Mouse (Mus musculus): Measurements from ENCODE around the gene Acsl6. TPM values are rescaled to one million over a fixed set of nuclear protein-coding genes. Genes with fewer than 3 reads are reported as not detected.
"Not testable (repeated sequence)": the region's sequence is repeated elsewhere in the genome, so short reads cannot be mapped to it uniquely, and the experiment has no call there.

Gene Acsl6
- polyA plus RNA-seq, 1 experiment from 2014 or later: 0.75 TPM

GRCm38 (mm10) chr11:54296734-54297133, 6.9 kb upstream of the Acsl6 start:
- ATAC-seq (replicated peaks; ENCODE audit: low FRiP score, low read depth): no peak

GRCm38 (mm10) chr11:54297471-54297870, 6.1 kb upstream of the Acsl6 start:
- not testable (repeated sequence) for H3K27me3 ChIP-seq (ENCODE audit: insufficient read depth, low read length); H3K4me1 ChIP-seq (replicated peaks; ENCODE audit: insufficient read depth, low read length); H3K36me3 ChIP-seq (ENCODE audit: insufficient read depth, low read length); H3K9ac ChIP-seq (ENCODE audit: low read depth, low read length); DNase-seq (ENCODE audit: low spot score); H3K27ac ChIP-seq; H3K4me3 ChIP-seq (replicated peaks; ENCODE audit: low read depth, low read length); H3K9me3 ChIP-seq (replicated peaks; ENCODE audit: low read length); ATAC-seq (replicated peaks; ENCODE audit: low FRiP score, low read depth); H3K4me2 ChIP-seq (ENCODE audit: low read length)
- 90% methylated on average over 2 of the region's 2 CpGs for WGBS

More at GRCm38 (mm10) chr11:54296734-54297133, 6.9 kb upstream of the Acsl6 start:
- no peak for DNase-seq (ENCODE audit: low spot score)
- Histone ChIP-seq H3K4me3 (replicated peaks; ENCODE audit: low read depth, low read length) (no peak overlapping the region), H3K4me2 (ENCODE audit: low read length) (no peak overlapping the region), H3K36me3 (ENCODE audit: insufficient read depth, low read length) (no peaks in the 10 kb centered on the region), H3K27ac (no peak overlapping the region), H3K4me1 (replicated peaks; ENCODE audit: insufficient read depth, low read length) (no peaks in the 10 kb centered on the region), H3K9me3 (replicated peaks; ENCODE audit: low read length) (no peaks in the 10 kb centered on the region), H3K27me3 (ENCODE audit: insufficient read depth, low read length) (no peaks in the 10 kb centered on the region), H3K9ac (ENCODE audit: low read depth, low read length) (no peak overlapping the region)
- 97% methylated on average over 1 of the region's 1 CpGs for WGBS
- TF ChIP-seq CTCF (IDR thresholded peaks at IDR 0.05; ENCODE audit: low read depth): no peak

GRCm38 (mm10) chr11:54298777-54299176, 4.8 kb upstream of the Acsl6 start:
- no peak overlapping the region for H3K4me2 ChIP-seq (ENCODE audit: low read length)
- ATAC-seq (replicated peaks; ENCODE audit: low FRiP score, low read depth) (no peak), DNase-seq (ENCODE audit: low spot score) (no peak)
- no peaks in the 10 kb centered on the region for H3K36me3 ChIP-seq (ENCODE audit: insufficient read depth, low read length)
- H3K27ac ChIP-seq: no peak overlapping the region
- H3K9ac ChIP-seq (ENCODE audit: low read depth, low read length): no peak overlapping the region
- TF ChIP-seq CTCF (IDR thresholded peaks at IDR 0.05; ENCODE audit: low read depth): peak; percentile 23; the same call in 1 of the 2 replicates
- H3K4me1 ChIP-seq (replicated peaks; ENCODE audit: insufficient read depth, low read length): no peaks in the 10 kb centered on the region
- no peaks in the 10 kb centered on the region for H3K9me3 ChIP-seq (replicated peaks; ENCODE audit: low read length)
- H3K4me3 ChIP-seq (replicated peaks; ENCODE audit: low read depth, low read length): no peak overlapping the region
- H3K27me3 ChIP-seq (ENCODE audit: insufficient read depth, low read length): no peaks in the 10 kb centered on the region

- no peak for TF ChIP-seq CTCF (IDR thresholded peaks at IDR 0.05; ENCODE audit: low read depth)
- no peak for DNase-seq (ENCODE audit: low spot score)
- Histone ChIP-seq H3K9ac (ENCODE audit: low read depth, low read length) (no peak overlapping the region), H3K27ac (no peak overlapping the region), H3K9me3 (replicated peaks; ENCODE audit: low read length) (no peaks in the 10 kb centered on the region), H3K4me3 (replicated peaks; ENCODE audit: low read depth, low read length) (no peak overlapping the region), H3K4me1 (replicated peaks; ENCODE audit: insufficient read depth, low read length) (0 out of 2 replicates have a peak, but pooled peaks cover 3% of the 10 kb centered on the region), H3K36me3 (ENCODE audit: insufficient read depth, low read length) (no peaks in the 10 kb centered on the region), H3K4me2 (ENCODE audit: low read length) (no peak overlapping the region), H3K27me3 (ENCODE audit: insufficient read depth, low read length) (no peaks in the 10 kb centered on the region)
- ATAC-seq (replicated peaks; ENCODE audit: low FRiP score, low read depth): no peak
- WGBS: 87% methylated on average over 8 of the region's 8 CpGs
Measured at GRCm38 (mm10) chr11:54301994-54302393, 1.6 kb upstream of the Acsl6 start.

GRCm38 (mm10) chr11:54302606-54303005, 992 bp upstream of the Acsl6 start:
- H3K9ac ChIP-seq (ENCODE audit: low read depth, low read length): no peak overlapping the region
- DNase-seq (ENCODE audit: low spot score) (no peak), ATAC-seq (replicated peaks; ENCODE audit: low FRiP score, low read depth) (no peak)
- TF ChIP-seq CTCF (IDR thresholded peaks at IDR 0.05; ENCODE audit: low read depth): no peak
- H3K4me3 ChIP-seq (replicated peaks; ENCODE audit: low read depth, low read length): no peak overlapping the region
- H3K27me3 ChIP-seq (ENCODE audit: insufficient read depth, low read length): no peaks in the 10 kb centered on the region
- 0 out of 2 replicates have a peak, but pooled peaks cover 3% of the 10 kb centered on the region for H3K4me1 ChIP-seq (replicated peaks; ENCODE audit: insufficient read depth, low read length)
- no peak overlapping the region for H3K27ac ChIP-seq
- no peak overlapping the region for H3K4me2 ChIP-seq (ENCODE audit: low read length)
- 87% methylated on average over 3 of the region's 3 CpGs for WGBS
- H3K9me3 ChIP-seq (replicated peaks; ENCODE audit: low read length): no peaks in the 10 kb centered on the region
- H3K36me3 ChIP-seq (ENCODE audit: insufficient read depth, low read length): no peaks in the 10 kb centered on the region

- ATAC-seq (replicated peaks; ENCODE audit: low FRiP score, low read depth) (no peak), DNase-seq (ENCODE audit: low spot score) (peak; percentile 84)
- WGBS: 15% methylated on average over 6 of the region's 6 CpGs
- Histone ChIP-seq H3K27ac (no peak overlapping the region), H3K4me3 (replicated peaks; ENCODE audit: low read depth, low read length) (no peak overlapping the region), H3K4me2 (ENCODE audit: low read length) (no peak overlapping the region), H3K27me3 (ENCODE audit: insufficient read depth, low read length) (no peaks in the 10 kb centered on the region), H3K4me1 (replicated peaks; ENCODE audit: insufficient read depth, low read length) (0 out of 2 replicates have a peak, but pooled peaks cover 3% of the 10 kb centered on the region), H3K36me3 (ENCODE audit: insufficient read depth, low read length) (no peaks in the 10 kb centered on the region), H3K9me3 (replicated peaks; ENCODE audit: low read length) (no peaks in the 10 kb centered on the region), H3K9ac (ENCODE audit: low read depth, low read length) (no peak overlapping the region)
- TF ChIP-seq CTCF (IDR thresholded peaks at IDR 0.05; ENCODE audit: low read depth): no peak
Measured at GRCm38 (mm10) chr11:54303076-54303727, 396 bp upstream of the Acsl6 start.

GRCm38 (mm10) chr11:54304471-54304873, 874 bp downstream of the Acsl6 start:
- DNase-seq (ENCODE audit: low spot score) (no peak), ATAC-seq (replicated peaks; ENCODE audit: low FRiP score, low read depth) (no peak)
- H3K36me3 ChIP-seq (ENCODE audit: insufficient read depth, low read length): no peaks in the 10 kb centered on the region
- H3K27ac ChIP-seq: no peak overlapping the region
- no peak for TF ChIP-seq CTCF (IDR thresholded peaks at IDR 0.05; ENCODE audit: low read depth)
- 0 out of 2 replicates have a peak, but pooled peaks cover 3% of the 10 kb centered on the region for H3K4me1 ChIP-seq (replicated peaks; ENCODE audit: insufficient read depth, low read length)
- H3K4me3 ChIP-seq (replicated peaks; ENCODE audit: low read depth, low read length): peak overlapping the region; percentile 44
- no peak overlapping the region for H3K9ac ChIP-seq (ENCODE audit: low read depth, low read length)
- H3K4me2 ChIP-seq (ENCODE audit: low read length): peak overlapping the region; percentile 91
- 4% methylated on average over 7 of the region's 7 CpGs for WGBS
- H3K9me3 ChIP-seq (replicated peaks; ENCODE audit: low read length): no peaks in the 10 kb centered on the region
- H3K27me3 ChIP-seq (ENCODE audit: insufficient read depth, low read length): no peaks in the 10 kb centered on the region

Measured in kidney, postnatal 0 days (tissue).